Comparison of ENCODE assay signal across 18 mouse cellular contexts in genomic region chr16:13400375-13400774, GRCm38 (mm10).
"Had no signal": no experiment of that assay in that cellular context is flagged by ENCODE, and none has a peak within 500 bp of the region (broad histone marks: within the 10 kb centered on the region; RNA-seq: fewer than 3 reads in every experiment).

No protein-coding gene starts in this region.

- H3K9ac ChIP-seq: liver, embryonic 13.5 days; liver, embryonic 15.5 days; liver, postnatal 0 days; lung, embryonic 15.5 days; midbrain, embryonic 12.5 days; neural tube, embryonic 13.5 days; stomach, embryonic 15.5 days had no signal

- H3K27me3 ChIP-seq: liver, embryonic 13.5 days; liver, embryonic 15.5 days; lung, embryonic 15.5 days; midbrain, embryonic 12.5 days; neural tube, embryonic 13.5 days; stomach, embryonic 15.5 days had no signal

- H3K4me3 ChIP-seq: liver, embryonic 13.5 days; liver, embryonic 15.5 days; lung, embryonic 15.5 days; midbrain, embryonic 10.5 days; midbrain, embryonic 12.5 days; myocyte; neural tube, embryonic 13.5 days; stomach, embryonic 15.5 days had no signal

- H3K4me1 ChIP-seq: liver, embryonic 13.5 days; liver, embryonic 15.5 days; lung, embryonic 15.5 days; midbrain, embryonic 10.5 days; midbrain, embryonic 12.5 days; neural tube, embryonic 13.5 days; stomach, embryonic 15.5 days had no signal

- ATAC-seq: liver, postnatal 0 days; lung, postnatal 0 days; midbrain, embryonic 16.5 days had no signal

- DNase-seq: liver, embryonic 13.5 days; liver, postnatal 0 days; lung, adult 2 months; lung, postnatal 4 days; midbrain, embryonic 14.5 days; right cerebral cortex, postnatal 14 days; thymus, adult 2 months; thymus, postnatal 25 days; thymus, postnatal 4 days had no signal

- H3K4me2 ChIP-seq: liver, embryonic 13.5 days; liver, embryonic 15.5 days; lung, embryonic 15.5 days; midbrain, embryonic 12.5 days; neural tube, embryonic 13.5 days; stomach, embryonic 15.5 days had no signal

- H3K9me3 ChIP-seq: liver, embryonic 13.5 days; liver, embryonic 15.5 days; lung, embryonic 15.5 days; midbrain, embryonic 10.5 days; midbrain, embryonic 12.5 days; neural tube, embryonic 13.5 days; stomach, embryonic 15.5 days had no signal

- H3K27ac ChIP-seq: liver, embryonic 13.5 days; liver, embryonic 15.5 days; lung, embryonic 15.5 days; midbrain, embryonic 10.5 days; midbrain, embryonic 12.5 days; neural tube, embryonic 13.5 days; stomach, embryonic 15.5 days had no signal
